Mouse (Mus musculus) MEL (cell line): ENCODE measurements at regions not wholly inside any gene's neighbourhood (a gene's known extent, or its start where the extent isn't known, plus 50 kb on each side); places are given as distances from the start of the nearest gene placed in this dataset.

Experiments used
- DNase-seq: peaks from one replicate; pipeline ENCODE4 v3.0.0; 2011; ENCODE audit warnings: low read depth, low spot score
- H3K27ac ChIP-seq: 2 replicates; pipeline ENCODE4 v1.5.1; 2012; ENCODE audit warnings: low read depth, mild to moderate bottlenecking, control low read depth, low read length, moderate library complexity; ENCODE audit not compliant: control insufficient read depth
- H3K27me3 ChIP-seq, 2 experiments: fragments of 150-350 bp in 1 of 2; sonication (generic) in 1 of 2; 2 replicates each; pipeline ENCODE4 v1.6.1; 2012; ENCODE audit warnings: low read length in 2 of 2, mild to moderate bottlenecking in 2 of 2, improper control_type of control experiment in 1 of 2, moderate library complexity in 1 of 2; ENCODE audit not compliant: insufficient read depth in 2 of 2, control insufficient read depth in 1 of 2
- H3K36me3 ChIP-seq, 2 experiments: 2 replicates each; pipeline ENCODE4 v1.6.1; 2012 to 2014; ENCODE audit warnings: low read length in 2 of 2, improper control_type of control experiment in 1 of 2, inconsistent platforms in 1 of 2, mild to moderate bottlenecking in 1 of 2; ENCODE audit not compliant: insufficient read depth in 2 of 2, control insufficient read depth in 1 of 2
- H3K4me1 ChIP-seq, 2 experiments: fragments of 150-350 bp in 1 of 2; sonication (generic) in 1 of 2; 2 replicates each; pipeline ENCODE4 v1.6.1; 2012; ENCODE audit warnings: low read length in 2 of 2, improper control_type of control experiment in 1 of 2, mild to moderate bottlenecking in 1 of 2; ENCODE audit not compliant: insufficient read depth in 2 of 2, control insufficient read depth in 1 of 2
- H3K4me3 ChIP-seq, 2 experiments: fragments of 150-350 bp in 1 of 2; sonication (generic) in 1 of 2; 2 replicates each; pipeline ENCODE4 v1.5.1; 2012; ENCODE audit warnings: low read depth in 2 of 2, low read length in 2 of 2, mild to moderate bottlenecking in 2 of 2, moderate library complexity in 2 of 2, control low read depth in 1 of 2, improper control_type of control experiment in 1 of 2; ENCODE audit not compliant: control insufficient read depth in 1 of 2, insufficient read depth in 1 of 2
- H3K79me2 ChIP-seq: 2 replicates; pipeline ENCODE4 v1.6.1; 2012; ENCODE audit warnings: mild to moderate bottlenecking, low read length, moderate library complexity; ENCODE audit not compliant: control insufficient read depth, poor library complexity, insufficient read depth
- H3K9ac ChIP-seq: 2 replicates; pipeline ENCODE4 v1.6.1; 2012; ENCODE audit warnings: low read depth, mild to moderate bottlenecking, control low read depth, low read length, moderate library complexity; ENCODE audit not compliant: control insufficient read depth, poor library complexity, severe bottlenecking
- H3K9me3 ChIP-seq: fragments of 150-350 bp; sonication (generic); replicated peaks from 2 replicates; pipeline ENCODE4 v1.6.1; 2012; ENCODE audit warnings: mild to moderate bottlenecking, low read length, improper control_type of control experiment, moderate library complexity; ENCODE audit not compliant: insufficient read depth
- CHD1 ChIP-seq: IDR thresholded peaks from 2 replicates; pipeline ENCODE4 v1.6.1; 2012; ENCODE audit warnings: low read depth, mild to moderate bottlenecking, inconsistent platforms, low read length, improper control_type of control experiment
- CTCF ChIP-seq, 3 experiments: IDR thresholded peaks in 2 of 3; conservative IDR thresholded peaks in 1 of 3; 2 replicates each; pipeline ENCODE4 v1.5.1; 2011 to 2012; ENCODE audit warnings: low read length in 3 of 3, low read depth in 2 of 3, mild to moderate bottlenecking in 2 of 3, improper control_type of control experiment in 1 of 3, inconsistent platforms in 1 of 3, mixed read lengths in 1 of 3, moderate library complexity in 1 of 3; ENCODE audit not compliant: control insufficient read depth in 1 of 3, insufficient read depth in 1 of 3, poor library complexity in 1 of 3, severe bottlenecking in 1 of 3
- GATA1 ChIP-seq: IDR thresholded peaks from 2 replicates; pipeline ENCODE4 v1.6.1; 2011; ENCODE audit warnings: low read depth, low read length, improper control_type of control experiment
- JUND ChIP-seq: IDR thresholded peaks from 2 replicates; pipeline ENCODE4 v1.6.1; 2011; ENCODE audit warnings: low read depth, mild to moderate bottlenecking, improper control_type of control experiment, low read length
- KAT2A ChIP-seq: conservative IDR thresholded peaks from 2 replicates; pipeline ENCODE4 v1.6.1; 2012; ENCODE audit warnings: low read depth, low read length, improper control_type of control experiment, inconsistent platforms
- MAFK ChIP-seq: IDR thresholded peaks from 2 replicates; pipeline ENCODE4 v1.6.1; 2011; ENCODE audit warnings: low read depth, mild to moderate bottlenecking, low read length, improper control_type of control experiment, borderline replicate concordance
- MAZ ChIP-seq: IDR thresholded peaks from 2 replicates; pipeline ENCODE4 v1.6.1; 2012; ENCODE audit warnings: low read depth, mild to moderate bottlenecking, inconsistent platforms, low read length, improper control_type of control experiment
- MXI1 ChIP-seq: IDR thresholded peaks from 2 replicates; pipeline ENCODE4 v1.6.1; 2011; ENCODE audit warnings: mild to moderate bottlenecking, low read depth, low read length, improper control_type of control experiment
- MYB ChIP-seq: IDR thresholded peaks from 2 replicates; pipeline ENCODE4 v1.6.1; 2011; ENCODE audit warnings: mild to moderate bottlenecking, low read depth, low read length, improper control_type of control experiment
- MYC ChIP-seq: IDR thresholded peaks from 2 replicates; pipeline ENCODE4 v1.6.1; 2011; ENCODE audit warnings: low read depth, mild to moderate bottlenecking, low read length, improper control_type of control experiment, moderate library complexity
- POLR2A ChIP-seq, 2 experiments: IDR thresholded peaks; 2 replicates each; pipeline ENCODE4 v1.6.1; 2011 to 2012; ENCODE audit warnings: low read length in 2 of 2, mild to moderate bottlenecking in 2 of 2, control low read depth in 1 of 2, improper control_type of control experiment in 1 of 2, low read depth in 1 of 2, moderate library complexity in 1 of 2; ENCODE audit not compliant: control insufficient read depth in 1 of 2, insufficient read depth in 1 of 2, poor library complexity in 1 of 2
- POLR2AphosphoS5 ChIP-seq: IDR thresholded peaks from 2 replicates; pipeline ENCODE4 v1.6.1; 2012; ENCODE audit warnings: low read depth, borderline replicate concordance, mild to moderate bottlenecking, inconsistent platforms, low read length, moderate library complexity, mixed read lengths
- RAD21 ChIP-seq: IDR thresholded peaks from 2 replicates; pipeline ENCODE4 v1.6.1; 2011; ENCODE audit warnings: mild to moderate bottlenecking, low read depth, low read length, improper control_type of control experiment
- SIN3A ChIP-seq: IDR thresholded peaks from 2 replicates; pipeline ENCODE4 v1.6.1; 2012; ENCODE audit warnings: low read length, improper control_type of control experiment, inconsistent platforms
- TAL1 ChIP-seq: IDR thresholded peaks from 2 replicates; pipeline ENCODE4 v1.6.1; 2012; ENCODE audit warnings: mild to moderate bottlenecking, inconsistent platforms, low read length, moderate library complexity, mixed read lengths
- TCF12 ChIP-seq: IDR thresholded peaks from 2 replicates; pipeline ENCODE4 v1.6.1; 2014; ENCODE audit warnings: low read depth, mild to moderate bottlenecking, inconsistent platforms, low read length, improper control_type of control experiment, moderate library complexity
- ZC3H11A ChIP-seq: IDR thresholded peaks from 2 replicates; pipeline ENCODE4 v1.6.1; 2012; ENCODE audit warnings: low read depth, mild to moderate bottlenecking, inconsistent platforms, low read length, improper control_type of control experiment

DNA sequence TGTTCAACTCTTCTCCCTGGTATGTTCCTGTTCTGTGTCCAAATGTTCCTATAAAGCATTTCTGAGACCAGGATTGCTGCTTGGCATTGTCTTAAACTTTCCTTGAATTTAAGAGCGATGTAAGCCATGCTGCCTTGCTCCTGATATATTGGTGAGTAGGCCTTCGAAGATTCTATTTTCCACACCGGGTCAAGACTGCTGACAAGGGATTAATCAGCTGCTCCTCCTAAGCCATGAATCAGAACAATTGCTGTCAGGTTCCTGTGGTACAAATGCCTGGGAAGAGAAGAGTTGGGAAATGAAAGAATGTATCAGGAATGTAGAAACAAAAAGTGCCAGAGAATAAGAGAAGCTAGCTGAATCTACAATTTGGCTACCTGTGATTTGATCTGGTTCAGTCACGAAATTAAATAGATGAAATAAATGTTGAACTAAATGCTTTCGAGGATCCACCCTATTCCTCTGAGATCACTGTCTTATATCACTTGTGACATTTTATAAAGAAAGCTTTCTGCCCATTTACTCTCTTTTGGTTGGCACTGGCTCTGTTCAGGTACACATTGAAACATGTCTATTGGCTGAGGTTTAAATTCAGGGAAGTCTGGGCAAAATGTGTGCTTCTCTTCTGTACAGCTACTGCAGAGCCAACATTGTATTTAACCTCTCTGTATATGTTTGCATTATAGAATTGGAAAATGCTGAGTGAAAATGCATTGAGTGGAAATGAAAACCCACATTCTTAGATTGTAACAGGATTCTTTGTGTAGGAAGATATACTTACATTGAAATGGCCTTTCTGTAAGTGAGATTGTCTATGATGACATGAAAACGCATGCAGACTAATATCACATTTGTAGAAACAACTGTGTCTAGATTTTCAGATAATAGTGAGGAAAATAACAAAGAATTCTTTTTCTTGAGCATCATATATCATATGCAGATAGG lies 617.5 kb upstream of the Cypt12 start:
- TF ChIP-seq TAL1 = no peak
- TF ChIP-seq POLR2AphosphoS5 = no peak
- DNase-seq = no peak
- no peaks in the 10 kb centered on the region for H3K9me3 ChIP-seq
- H3K36me3 ChIP-seq = no peaks in the 10 kb centered on the region
- H3K79me2 ChIP-seq = no peaks in the 10 kb centered on the region
- no peak overlapping the region for H3K9ac ChIP-seq
- H3K27ac ChIP-seq = no peak overlapping the region
- no peak overlapping the region for H3K4me3 ChIP-seq
- no peaks in the 10 kb centered on the region for H3K27me3 ChIP-seq
- H3K4me1 ChIP-seq = no peaks in the 10 kb centered on the region

- H3K79me2 ChIP-seq = no peaks in the 10 kb centered on the region
- no peak overlapping the region for H3K27ac ChIP-seq
- DNase-seq = no peak
- no peak overlapping the region for H3K4me3 ChIP-seq
- TF ChIP-seq CTCF (IDR thresholded peaks at IDR 0.05 in 2 of 3, conservative IDR thresholded peaks at IDR 0.05 in 1 of 3; ENCODE audit: control insufficient read depth in 1 of 3, insufficient read depth in 1 of 3, low read depth in 2 of 3, low read length in 3 of 3, poor library complexity in 1 of 3, severe bottlenecking in 1 of 3) (no peak), MYB (no peak), CHD1 (no peak), TCF12 (no peak), MAZ (no peak), POLR2A (IDR thresholded peaks at IDR 0.05; ENCODE audit: control insufficient read depth in 1 of 2, insufficient read depth in 1 of 2, low read depth in 1 of 2, low read length in 2 of 2, poor library complexity in 1 of 2) (no peak), GATA1 (no peak), ZC3H11A (no peak), RAD21 (no peak), JUND (no peak), MXI1 (no peak), SIN3A (no peak), MYC (no peak), MAFK (no peak), KAT2A (no peak)
- no peak overlapping the region for H3K9ac ChIP-seq
- H3K36me3 ChIP-seq = no peaks in the 10 kb centered on the region
- no peaks in the 10 kb centered on the region for H3K27me3 ChIP-seq
- no peaks in the 10 kb centered on the region for H3K9me3 ChIP-seq
- no peaks in the 10 kb centered on the region for H3K4me1 ChIP-seq
Observed at GRCm38 (mm10) chr3:17360253-17360652, 588.0 kb upstream of the Cypt12 start.
